Mouse (Mus musculus) heart, postnatal 0 days (tissue): Measurements from ENCODE around the gene Mpv17.

ENCODE experiments used
- CTCF ChIP-seq: IDR thresholded peaks from 2 replicates; pipeline ENCODE4 v1.5.1; 2016; ENCODE audit warnings: antibody characterized with exemption, control low read depth, low read depth
- EP300 ChIP-seq: IDR thresholded peaks from 2 replicates; pipeline ENCODE4 v1.6.1; 2016; ENCODE audit warnings: antibody characterized with exemption, low read depth

DNA sequence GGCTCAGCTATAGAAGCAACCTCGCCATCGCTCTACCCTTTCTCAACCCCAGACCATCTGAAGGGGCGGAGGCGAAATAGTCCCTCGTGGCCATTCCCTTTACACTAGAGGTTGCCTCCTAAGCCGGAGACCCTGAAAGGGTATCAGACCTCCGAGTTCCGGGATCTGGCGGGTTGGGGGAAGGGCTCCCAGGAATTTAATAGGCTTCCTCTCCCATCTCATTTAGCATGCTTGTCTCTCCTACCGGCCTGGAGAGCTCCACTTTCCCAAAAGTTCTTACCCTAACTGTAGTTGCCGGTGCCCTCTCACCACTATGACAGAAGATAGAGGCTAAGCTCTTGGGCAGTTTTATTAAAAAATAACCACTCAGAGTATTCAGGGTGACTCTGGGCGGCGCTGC lies 16.4 kb downstream of the Mpv17 start:
- no peak for TF ChIP-seq CTCF
- no peak for TF ChIP-seq EP300
